Mouse (Mus musculus) ES-Bruce4 (cell line): ENCODE measurements around the gene Samd10.

Experiments
- CTCF ChIP-seq: IDR thresholded peaks from one replicate; pipeline ENCODE4 v1.8.1; 2011; ENCODE audit warnings: low read depth, low read length
- POLR2A ChIP-seq: IDR thresholded peaks from one replicate; pipeline ENCODE4 v1.8.1; 2011; ENCODE audit warnings: low read length; ENCODE audit not compliant: insufficient read depth

DNA sequence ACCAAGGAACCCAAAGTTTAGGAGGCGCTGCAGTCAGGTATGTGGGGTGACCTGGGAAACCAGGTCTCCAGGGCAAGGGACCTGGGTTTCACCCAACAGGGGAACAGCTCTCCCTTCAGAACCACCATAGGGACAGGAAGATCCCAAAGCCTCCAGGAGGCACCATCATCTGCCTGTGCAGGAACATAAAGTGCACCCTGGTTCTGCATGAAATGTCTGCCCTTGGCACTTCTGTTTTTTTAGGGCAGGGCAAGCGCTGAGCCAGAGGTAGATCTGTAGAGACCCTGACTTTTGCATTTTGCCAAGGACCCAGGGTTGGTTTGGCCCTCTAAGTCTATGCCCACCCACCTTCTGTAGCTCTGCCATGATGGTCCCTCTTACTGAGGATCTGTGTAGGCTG, 16.7 kb downstream of the Samd10 start:
- TF ChIP-seq POLR2A (no peak), CTCF (no peak)
